Mouse (Mus musculus): Measurements from ENCODE around the gene Mlana. TPM values are rescaled to one million over a fixed set of nuclear protein-coding genes. Genes with fewer than 3 reads are reported as not detected.

Mlana gene
- total RNA-seq, 2 experiments from 2014 or later = 0.43 to 1.2 TPM

GRCm38 (mm10) chr19:29674946-29675345 is 22.7 kb upstream of the Mlana start:
- no peak for DNase-seq (ENCODE audit: low spot score in 2 of 2)

- DNase-seq (ENCODE audit: low spot score in 2 of 2) = no peak
Observed at GRCm38 (mm10) chr19:29675562-29676078, 22.0 kb upstream of the Mlana start.

GRCm38 (mm10) chr19:29676479-29677193 is 21.0 kb upstream of the Mlana start:
- no peak for DNase-seq (ENCODE audit: low spot score in 2 of 2)

- DNase-seq (ENCODE audit: low spot score in 2 of 2) = no peak
Observed at GRCm38 (mm10) chr19:29678181-29678778, 19.3 kb upstream of the Mlana start.

- DNase-seq (ENCODE audit: low spot score in 2 of 2) = no peak
Observed at GRCm38 (mm10) chr19:29680182-29681152, 17.2 kb upstream of the Mlana start.

GRCm38 (mm10) chr19:29683844-29684540 is 13.6 kb upstream of the Mlana start:
- peak; percentile 82 to 86 for DNase-seq (ENCODE audit: low spot score in 2 of 2)

- DNase-seq (ENCODE audit: low spot score in 2 of 2) = no peak
Observed at GRCm38 (mm10) chr19:29695071-29695470, 2.6 kb upstream of the Mlana start.

GRCm38 (mm10) chr19:29696309-29696708 is 1.3 kb upstream of the Mlana start:
- DNase-seq (ENCODE audit: low spot score in 2 of 2) = no peak

- no peak for DNase-seq (ENCODE audit: low spot score in 2 of 2)
Observed at GRCm38 (mm10) chr19:29696840-29697239, 784 bp upstream of the Mlana start.

- no peak for DNase-seq (ENCODE audit: low spot score in 2 of 2)
Observed at GRCm38 (mm10) chr19:29701707-29702106, 4.1 kb downstream of the Mlana start.

- DNase-seq (ENCODE audit: low spot score in 2 of 2) = no peak
Observed at GRCm38 (mm10) chr19:29704436-29704835, 6.8 kb downstream of the Mlana start.

- DNase-seq (ENCODE audit: low spot score in 2 of 2) = no peak
Observed at GRCm38 (mm10) chr19:29707314-29707898, 9.8 kb downstream of the Mlana start.

GRCm38 (mm10) chr19:29708003-29708402 is 10.4 kb downstream of the Mlana start:
- DNase-seq (ENCODE audit: low spot score in 2 of 2) = no peak

- DNase-seq (ENCODE audit: low spot score in 2 of 2) = no peak
Observed at GRCm38 (mm10) chr19:29708461-29708860, 10.8 kb downstream of the Mlana start.

GRCm38 (mm10) chr19:29709461-29709860 is 11.8 kb downstream of the Mlana start:
- DNase-seq (ENCODE audit: low spot score in 2 of 2) = no peak

- DNase-seq (ENCODE audit: low spot score in 2 of 2) = no peak
Observed at GRCm38 (mm10) chr19:29713451-29713850, 15.8 kb downstream of the Mlana start.

- DNase-seq (ENCODE audit: low spot score in 2 of 2) = no peak
Observed at GRCm38 (mm10) chr19:29717854-29718253, 20.2 kb downstream of the Mlana start.

- no peak for DNase-seq (ENCODE audit: low spot score in 2 of 2)
Observed at GRCm38 (mm10) chr19:29718476-29718875, 20.9 kb downstream of the Mlana start.

- no peak for DNase-seq (ENCODE audit: low spot score in 2 of 2)
Observed at GRCm38 (mm10) chr19:29735421-29735820, 37.8 kb downstream of the Mlana start.

GRCm38 (mm10) chr19:29739608-29740007 is 42.0 kb downstream of the Mlana start:
- no peak for DNase-seq (ENCODE audit: low spot score in 2 of 2)

Measured in layer of hippocampus, postnatal 14 days (tissue).